Mouse (Mus musculus): ENCODE measurements around the gene Myh14.

DNA sequence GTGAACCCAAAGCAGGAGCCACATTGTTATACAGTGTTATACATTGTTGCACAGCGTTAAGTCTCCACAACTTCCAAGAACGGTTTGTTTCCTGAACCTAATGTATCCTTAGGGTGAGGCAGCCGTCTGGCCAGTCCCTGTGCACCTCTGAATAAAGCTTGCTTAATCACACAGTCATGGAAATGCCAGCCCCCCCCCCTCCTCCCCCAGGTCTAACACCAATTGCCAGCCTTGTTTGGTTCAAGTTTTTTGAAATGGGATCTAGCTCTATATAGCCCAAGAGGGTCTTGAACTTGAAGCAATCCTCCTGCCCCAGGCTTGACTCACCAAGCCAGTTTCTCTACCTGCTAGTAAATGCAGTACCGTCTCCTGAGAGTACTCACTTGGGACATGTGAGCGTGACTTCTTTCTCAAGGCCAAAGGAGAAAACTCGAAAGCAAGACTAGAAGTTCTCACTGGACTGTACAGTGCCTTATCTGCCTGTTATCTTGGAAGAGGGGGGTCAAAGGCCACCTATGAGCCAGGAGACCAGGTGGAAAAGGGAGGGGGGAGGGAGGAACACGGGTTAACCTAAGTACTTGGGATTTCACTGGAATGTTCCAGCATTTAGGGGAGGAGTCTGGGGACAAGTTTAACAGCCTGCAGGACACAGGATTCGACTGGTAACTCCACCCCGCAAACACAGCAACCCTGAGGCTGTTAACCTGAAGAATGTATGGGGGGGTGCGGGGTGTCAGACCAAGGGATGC lies 23.0 kb upstream of the Myh14 start:
- TF ChIP-seq CTCF (IDR thresholded peaks at IDR 0.05; ENCODE audit: borderline replicate concordance, insufficient read depth, low read depth, low read length): no peak
- TF ChIP-seq POLR2A (IDR thresholded peaks at IDR 0.05; ENCODE audit: borderline replicate concordance, insufficient read depth, low read length): no peak
